Mouse (Mus musculus): ENCODE data around the gene Tm9sf2.

DNA sequence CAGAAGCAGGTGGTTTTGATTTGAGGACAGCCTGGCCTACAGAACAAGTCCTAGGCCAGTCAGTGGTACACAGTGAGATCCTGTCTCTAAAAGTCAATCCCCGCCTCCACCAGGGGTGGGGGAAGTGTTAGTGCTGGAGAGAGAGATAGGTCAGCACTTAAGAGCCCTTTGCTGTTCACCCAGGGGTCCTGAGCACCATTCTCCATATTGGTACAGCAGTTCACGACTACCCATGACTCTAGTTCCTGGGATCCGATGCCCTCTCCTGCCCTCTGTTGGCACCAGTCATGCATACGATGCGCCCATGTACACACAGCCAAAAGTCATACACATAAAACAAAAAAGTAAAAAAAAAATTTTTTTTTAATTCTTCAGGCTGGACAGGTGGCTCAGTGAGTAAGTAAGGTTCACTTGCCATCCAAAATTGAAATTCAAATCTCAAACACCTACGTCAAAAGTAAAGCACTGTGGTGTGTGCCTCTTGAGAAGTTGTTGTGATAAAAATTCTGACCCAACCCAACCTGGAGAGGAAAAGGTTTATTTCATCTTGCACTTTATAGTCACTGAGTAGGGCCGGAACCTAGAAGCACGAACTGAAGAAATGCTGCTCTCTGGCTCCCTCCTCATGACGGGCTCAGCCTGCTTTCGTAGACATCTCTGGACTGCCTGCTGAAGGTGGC lies 44.3 kb upstream of the Tm9sf2 start:
- TF ChIP-seq CTCF (IDR thresholded peaks at IDR 0.05; ENCODE audit: borderline replicate concordance, extremely low read depth, insufficient read depth, insufficient read length): no peak
- no peak for TF ChIP-seq POLR2A (IDR thresholded peaks at IDR 0.05; ENCODE audit: borderline replicate concordance, extremely low read depth, insufficient read depth, insufficient read length, poor library complexity, severe bottlenecking)
